Mouse (Mus musculus): ENCODE measurements around the gene Cdk15. TPM values are rescaled to one million over a fixed set of nuclear protein-coding genes. Genes with fewer than 3 reads are reported as not detected.

The Cdk15 gene
- polyA plus RNA-seq, 1 experiment from 2014 or later: 0.57 TPM

- Histone ChIP-seq H3K27me3 (0 out of 2 replicates have a peak, but pooled peaks cover 3% of the 10 kb centered on the region), H3K4me1 (replicated peaks) (peaks cover 33% of the 10 kb centered on the region), H3K36me3 (no peaks in the 10 kb centered on the region), H3K9ac (replicated peaks) (no peak overlapping the region), H3K4me3 (replicated peaks) (no peak overlapping the region), H3K4me2 (replicated peaks) (no peak overlapping the region), H3K9me3 (no peaks in the 10 kb centered on the region), H3K27ac (no peak overlapping the region)
- no peak for ATAC-seq
- 86% methylated on average over 1 of the region's 1 CpGs for WGBS
Observed at GRCm38 (mm10) chr1:59336256-59336655, 79.5 kb downstream of the Cdk15 start.

GRCm38 (mm10) chr1:59340814-59341588, 84.3 kb downstream of the Cdk15 start:
- H3K9ac ChIP-seq (replicated peaks): no peak overlapping the region
- H3K4me2 ChIP-seq (replicated peaks): peak overlapping the region; percentile 35
- H3K27ac ChIP-seq: peak overlapping the region; percentile 27; the same call in 1 of the 2 replicates
- no peak overlapping the region for H3K4me3 ChIP-seq (replicated peaks)
- peaks cover 20% of the 10 kb centered on the region for H3K4me1 ChIP-seq (replicated peaks)
- ATAC-seq: peak; percentile 77; the same call in 1 of the 2 replicates
- no peaks in the 10 kb centered on the region for H3K36me3 ChIP-seq
- H3K27me3 ChIP-seq: 0 out of 2 replicates have a peak, but pooled peaks cover 2% of the 10 kb centered on the region
- peaks cover 6% of the 10 kb centered on the region for H3K9me3 ChIP-seq
- WGBS: 4% methylated on average over 16 of the region's 16 CpGs

- 16% methylated on average over 3 of the region's 3 CpGs for WGBS
- no peaks in the 10 kb centered on the region for H3K36me3 ChIP-seq
- H3K27ac ChIP-seq: peak overlapping the region; percentile 10; the same call in 1 of the 2 replicates
- 0 out of 2 replicates have a peak, but pooled peaks have one; percentile 37 for ATAC-seq
- peak overlapping the region; percentile 35; the same call in 1 of the 2 replicates for H3K4me2 ChIP-seq (replicated peaks)
- H3K9ac ChIP-seq (replicated peaks): no peak overlapping the region
- H3K9me3 ChIP-seq: peaks cover 6% of the 10 kb centered on the region
- H3K4me3 ChIP-seq (replicated peaks): no peak overlapping the region
- H3K27me3 ChIP-seq: 0 out of 2 replicates have a peak, but pooled peaks cover 2% of the 10 kb centered on the region
- H3K4me1 ChIP-seq (replicated peaks): peaks cover 20% of the 10 kb centered on the region
Observed at GRCm38 (mm10) chr1:59341697-59342096, 85.0 kb downstream of the Cdk15 start.

GRCm38 (mm10) chr1:59342146-59342545, 85.4 kb downstream of the Cdk15 start:
- Histone ChIP-seq H3K27ac (peak overlapping the region; percentile 10; the same call in 1 of the 2 replicates), H3K9me3 (peaks cover 6% of the 10 kb centered on the region), H3K27me3 (0 out of 2 replicates have a peak, but pooled peaks cover 2% of the 10 kb centered on the region), H3K4me2 (replicated peaks) (no peak overlapping the region), H3K4me1 (replicated peaks) (peaks cover 20% of the 10 kb centered on the region), H3K4me3 (replicated peaks) (no peak overlapping the region), H3K9ac (replicated peaks) (no peak overlapping the region), H3K36me3 (no peaks in the 10 kb centered on the region)
- 54% methylated on average over 6 of the region's 6 CpGs for WGBS
- ATAC-seq: no peak

DNA sequence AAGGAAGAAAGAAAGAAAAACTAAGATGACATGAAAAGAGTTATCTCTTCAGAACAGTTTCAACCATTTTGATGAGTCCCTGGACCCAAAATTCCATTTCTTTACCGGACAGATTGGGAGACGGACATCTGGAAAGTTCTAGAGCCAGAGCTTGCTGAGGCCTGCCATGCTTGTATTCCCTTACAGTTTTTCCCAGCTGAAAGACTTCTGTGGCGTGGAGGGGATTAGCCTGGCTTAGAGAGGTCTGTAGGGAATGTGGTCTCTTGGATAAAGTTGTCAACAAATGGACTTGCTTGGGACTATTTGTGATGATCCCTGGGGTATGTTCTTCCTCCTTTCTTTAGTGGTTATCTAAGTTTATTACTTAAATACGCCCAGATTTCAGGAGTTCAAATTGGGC, 96.0 kb downstream of the Cdk15 start:
- WGBS: 77% methylated on average over 4 of the region's 4 CpGs
- Histone ChIP-seq H3K4me3 (replicated peaks) (no peak overlapping the region), H3K4me1 (replicated peaks) (no peaks in the 10 kb centered on the region), H3K4me2 (replicated peaks) (no peak overlapping the region), H3K27ac (no peak overlapping the region), H3K27me3 (no peaks in the 10 kb centered on the region), H3K36me3 (no peaks in the 10 kb centered on the region), H3K9ac (replicated peaks) (no peak overlapping the region), H3K9me3 (no peaks in the 10 kb centered on the region)
- no peak for ATAC-seq

GRCm38 (mm10) chr1:59355440-59355839, 98.7 kb downstream of the Cdk15 start:
- Histone ChIP-seq H3K27me3 (no peaks in the 10 kb centered on the region), H3K9ac (replicated peaks) (no peak overlapping the region), H3K27ac (no peak overlapping the region), H3K9me3 (no peaks in the 10 kb centered on the region), H3K4me2 (replicated peaks) (no peak overlapping the region), H3K4me1 (replicated peaks) (no peaks in the 10 kb centered on the region), H3K36me3 (no peaks in the 10 kb centered on the region), H3K4me3 (replicated peaks) (no peak overlapping the region)
- 90% methylated on average over 9 of the region's 9 CpGs for WGBS
- ATAC-seq: no peak

DNA sequence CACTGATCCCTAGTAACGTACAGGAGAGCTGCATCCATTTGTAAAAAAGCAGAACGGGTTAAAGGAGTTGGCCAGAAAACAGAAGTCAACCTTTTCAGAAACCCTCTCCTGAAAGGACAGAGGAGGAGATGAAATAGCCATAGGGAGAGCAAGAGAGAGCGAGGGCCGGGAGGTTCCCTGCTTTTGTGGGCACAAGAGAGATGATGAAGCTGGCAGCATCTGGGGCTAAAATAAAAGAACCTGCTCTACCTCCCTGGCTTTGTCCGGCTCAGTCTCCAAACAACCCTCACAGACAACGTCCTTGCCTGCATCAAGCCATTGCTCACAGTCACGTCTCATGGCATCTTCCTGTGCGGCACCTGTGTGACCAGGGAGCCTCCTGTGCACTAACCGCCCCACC, 102.4 kb downstream of the Cdk15 start:
- ATAC-seq: no peak
- no peaks in the 10 kb centered on the region for H3K27me3 ChIP-seq
- H3K9ac ChIP-seq (replicated peaks): no peak overlapping the region
- H3K9me3 ChIP-seq: no peaks in the 10 kb centered on the region
- H3K27ac ChIP-seq: no peak overlapping the region
- H3K4me2 ChIP-seq (replicated peaks): no peak overlapping the region
- no peaks in the 10 kb centered on the region for H3K4me1 ChIP-seq (replicated peaks)
- H3K36me3 ChIP-seq: no peaks in the 10 kb centered on the region
- 89% methylated on average over 9 of the region's 9 CpGs for WGBS
- H3K4me3 ChIP-seq (replicated peaks): no peak overlapping the region

DNA sequence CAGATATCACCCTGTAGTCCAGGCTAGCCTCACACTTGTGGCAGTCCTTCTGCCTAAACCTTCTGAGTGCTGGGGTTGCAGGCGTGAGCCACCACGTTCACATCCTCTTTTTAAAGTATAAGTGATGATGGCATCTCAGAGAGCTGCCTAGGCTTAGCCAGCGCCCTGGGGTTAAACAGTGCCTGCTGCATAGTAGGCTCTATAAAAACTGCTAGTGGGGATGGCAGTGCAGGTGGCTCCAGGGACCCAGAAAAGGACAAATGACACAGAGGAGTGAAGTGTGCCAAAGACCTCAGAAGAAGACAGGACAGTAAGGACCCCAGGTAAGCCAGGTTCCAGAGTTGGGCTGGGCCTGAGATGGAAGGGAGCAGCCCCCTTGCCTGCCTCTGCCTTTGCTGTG, 104.1 kb downstream of the Cdk15 start:
- H3K4me1 ChIP-seq (replicated peaks): no peaks in the 10 kb centered on the region
- no peaks in the 10 kb centered on the region for H3K9me3 ChIP-seq
- H3K9ac ChIP-seq (replicated peaks): no peak overlapping the region
- H3K4me3 ChIP-seq (replicated peaks): no peak overlapping the region
- H3K27ac ChIP-seq: no peak overlapping the region
- no peak overlapping the region for H3K4me2 ChIP-seq (replicated peaks)
- H3K27me3 ChIP-seq: no peaks in the 10 kb centered on the region
- WGBS: 69% methylated on average over 3 of the region's 3 CpGs
- no peaks in the 10 kb centered on the region for H3K36me3 ChIP-seq
- no peak for ATAC-seq

- no peak overlapping the region for H3K9ac ChIP-seq (replicated peaks)
- no peak overlapping the region for H3K4me3 ChIP-seq (replicated peaks)
- H3K9me3 ChIP-seq: no peaks in the 10 kb centered on the region
- no peaks in the 10 kb centered on the region for H3K27me3 ChIP-seq
- ATAC-seq: no peak
- H3K27ac ChIP-seq: no peak overlapping the region
- H3K4me2 ChIP-seq (replicated peaks): no peak overlapping the region
- H3K4me1 ChIP-seq (replicated peaks): no peaks in the 10 kb centered on the region
- no peaks in the 10 kb centered on the region for H3K36me3 ChIP-seq
- WGBS: 74% methylated on average over 4 of the region's 4 CpGs
Observed at GRCm38 (mm10) chr1:59361460-59361859, 104.8 kb downstream of the Cdk15 start.

DNA sequence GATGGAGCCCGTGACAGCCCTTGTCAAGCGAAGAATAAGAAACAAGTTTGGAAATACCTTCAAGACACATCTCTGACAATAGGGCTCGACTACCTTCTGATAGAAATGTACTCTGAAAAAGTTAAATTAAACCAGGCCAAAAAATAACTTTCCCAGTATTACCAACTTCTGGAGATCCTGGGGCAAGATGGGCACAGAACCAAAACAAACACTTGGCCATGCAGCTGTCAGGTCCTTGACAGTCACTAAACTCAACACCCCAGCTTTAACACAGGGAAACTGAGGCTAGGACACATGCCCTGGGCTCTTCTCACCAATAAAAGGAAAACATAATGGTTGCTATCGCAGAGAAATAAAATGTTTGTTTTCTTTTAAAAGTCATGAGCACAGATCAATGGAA, 105.3 kb downstream of the Cdk15 start:
- WGBS: 86% methylated on average over 4 of the region's 4 CpGs
- Histone ChIP-seq H3K27me3 (no peaks in the 10 kb centered on the region), H3K9ac (replicated peaks) (no peak overlapping the region), H3K36me3 (no peaks in the 10 kb centered on the region), H3K27ac (no peak overlapping the region), H3K4me1 (replicated peaks) (no peaks in the 10 kb centered on the region), H3K4me2 (replicated peaks) (no peak overlapping the region), H3K4me3 (replicated peaks) (no peak overlapping the region), H3K9me3 (no peaks in the 10 kb centered on the region)
- no peak for ATAC-seq

DNA sequence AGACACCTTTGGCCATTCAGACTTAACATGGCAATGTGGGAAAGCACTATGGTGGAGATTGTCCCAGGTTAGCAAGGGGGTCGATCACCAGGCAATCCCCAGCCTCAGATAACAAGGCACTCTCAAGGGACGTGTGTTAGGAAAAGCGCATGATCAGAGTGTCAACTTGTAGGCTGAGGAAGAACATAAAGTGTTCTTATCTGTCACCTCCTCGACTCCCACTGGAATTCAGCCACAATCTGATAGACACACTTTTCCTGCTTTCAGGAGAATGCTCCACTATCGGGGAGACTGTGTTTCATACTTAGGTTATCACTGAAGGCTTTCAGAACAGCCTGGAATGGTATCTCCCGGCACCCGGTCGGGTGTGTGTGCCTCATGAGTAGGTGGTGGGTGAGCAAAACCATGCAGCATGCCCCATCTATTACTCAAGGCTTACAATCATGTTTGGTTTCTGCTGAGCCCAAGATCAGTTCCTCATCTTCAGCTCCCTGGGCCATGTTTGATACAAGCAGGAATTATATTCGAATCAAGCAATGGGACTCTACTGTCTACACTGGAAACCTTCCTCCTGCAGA, 107.8 kb downstream of the Cdk15 start:
- 89% methylated on average over 9 of the region's 9 CpGs for WGBS

GRCm38 (mm10) chr1:59367928-59368648, 111.4 kb downstream of the Cdk15 start:
- Histone ChIP-seq H3K4me1 (replicated peaks) (peaks cover 10% of the 10 kb centered on the region; the same call in 1 of the 2 replicates), H3K9ac (replicated peaks) (no peak overlapping the region), H3K27ac (no peak overlapping the region), H3K36me3 (no peaks in the 10 kb centered on the region), H3K27me3 (no peaks in the 10 kb centered on the region), H3K4me3 (replicated peaks) (no peak overlapping the region), H3K4me2 (replicated peaks) (no peak overlapping the region), H3K9me3 (no peaks in the 10 kb centered on the region)
- WGBS: 35% methylated on average over 13 of the region's 13 CpGs
- 0 out of 2 replicates have a peak, but pooled peaks have one; percentile 43 for ATAC-seq

More for the DNA sequence above, 107.8 kb downstream of the Cdk15 start:
- ATAC-seq: no peak
- H3K4me2 ChIP-seq (replicated peaks): no peak overlapping the region
- no peak overlapping the region for H3K9ac ChIP-seq (replicated peaks)
- peaks cover 10% of the 10 kb centered on the region; the same call in 1 of the 2 replicates for H3K4me1 ChIP-seq (replicated peaks)
- no peaks in the 10 kb centered on the region for H3K36me3 ChIP-seq
- H3K27ac ChIP-seq: no peak overlapping the region
- H3K4me3 ChIP-seq (replicated peaks): no peak overlapping the region
- no peaks in the 10 kb centered on the region for H3K9me3 ChIP-seq
- H3K27me3 ChIP-seq: no peaks in the 10 kb centered on the region
